Mouse (Mus musculus) mouse embryonic stem cell (cell line): Measurements from ENCODE around the gene Coch.
"Not testable (repeated sequence)": the region's sequence is repeated elsewhere in the genome, so short reads cannot be mapped to it uniquely, and the experiment has no call there.

ENCODE experiments used
- in situ Hi-C, 2 experiments: fragments of 300-500 bp; cut with MboI; formaldehyde crosslinking; loops; 1 replicate in 1 of 2; 3 replicates in 1 of 2; pipeline ENCODE4 v1.14.3; 2019 to 2020; ENCODE audit warnings: low sequenced_read_pairs in 2 of 2, low pct_unique_long_range_greater_than_20kb in 1 of 2, mixed read lengths in 1 of 2; ENCODE audit not compliant: unreplicated experiment in 1 of 2

Gene Coch

DNA sequence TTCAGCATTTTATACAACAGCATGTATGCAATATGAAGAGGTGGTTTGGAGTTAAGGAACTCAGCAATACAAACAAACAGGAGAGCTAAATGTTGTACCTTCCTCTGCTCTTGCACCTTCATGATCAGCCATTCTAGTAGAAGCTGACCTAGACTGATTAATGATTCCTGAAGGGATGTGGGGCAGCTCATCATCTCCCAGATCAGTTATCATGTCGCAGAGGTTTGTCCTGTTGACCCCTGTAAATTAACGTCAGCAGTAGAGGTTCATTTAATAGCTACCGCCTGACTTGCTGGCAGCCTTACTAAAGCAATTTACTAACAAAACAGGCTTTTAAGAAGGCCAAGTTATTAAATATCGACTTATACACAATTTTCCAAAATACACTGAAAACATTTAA, 40.3 kb downstream of the Coch start:
- in situ Hi-C loops: no loop called here

- in situ Hi-C loops: no loop called here
Measured at GRCm38 (mm10) chr12:51636260-51636659, 43.1 kb downstream of the Coch start.

DNA sequence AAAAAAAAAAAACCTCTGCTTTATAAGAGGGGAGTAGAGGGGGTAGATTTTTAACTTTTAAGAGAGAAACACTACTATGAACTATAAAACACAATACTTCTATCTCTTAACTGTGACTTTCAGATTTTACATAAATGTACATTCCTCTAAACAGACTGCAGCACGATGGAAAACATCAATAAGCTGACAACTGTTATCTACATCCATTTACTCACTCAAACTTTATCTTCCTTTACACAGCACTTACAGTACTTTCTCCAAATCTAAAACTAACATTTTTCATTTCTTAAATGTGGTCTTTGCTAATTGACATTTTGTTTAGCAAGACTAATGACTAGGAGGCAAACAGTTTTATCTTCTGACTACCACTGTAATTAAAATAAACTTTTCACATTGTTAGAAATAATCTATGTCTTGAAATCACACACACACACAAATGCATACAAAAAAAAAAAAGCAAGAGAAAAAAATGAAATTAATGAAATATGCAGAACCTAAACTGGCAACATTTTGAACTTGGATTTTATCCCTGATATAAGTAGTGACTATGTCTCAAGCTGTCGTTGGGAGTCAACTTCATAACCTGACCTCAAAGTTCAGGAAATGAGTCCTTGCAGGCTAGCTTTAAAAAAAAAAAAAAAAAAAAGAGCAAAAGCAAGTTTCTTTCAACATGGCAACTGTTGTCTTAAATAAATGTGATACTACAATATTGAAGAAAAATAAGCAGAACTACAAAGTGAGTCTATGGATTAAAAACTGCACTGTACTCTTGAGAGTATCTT, 43.7 kb downstream of the Coch start:
- in situ Hi-C loops: no loop called here

DNA sequence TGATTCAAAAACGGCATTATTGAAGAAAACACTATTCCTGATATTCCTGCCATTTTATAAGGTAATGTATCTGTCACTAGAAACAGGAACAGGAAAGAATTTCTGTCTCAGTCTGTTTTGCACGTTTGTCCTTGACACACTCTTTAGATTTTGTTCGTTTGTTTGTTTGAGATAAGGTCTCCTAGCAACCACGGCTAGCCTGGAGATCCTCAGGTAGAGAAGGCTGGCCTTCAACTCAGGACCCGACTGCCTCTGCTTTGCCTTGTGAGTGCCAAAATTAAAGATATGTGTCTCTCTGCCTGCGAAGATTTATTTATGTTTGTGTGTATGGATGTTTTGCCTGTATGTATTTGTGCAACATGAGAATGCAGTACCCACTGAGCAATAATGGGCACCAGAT, 48.7 kb downstream of the Coch start:
- in situ Hi-C loops: no loop called here

DNA sequence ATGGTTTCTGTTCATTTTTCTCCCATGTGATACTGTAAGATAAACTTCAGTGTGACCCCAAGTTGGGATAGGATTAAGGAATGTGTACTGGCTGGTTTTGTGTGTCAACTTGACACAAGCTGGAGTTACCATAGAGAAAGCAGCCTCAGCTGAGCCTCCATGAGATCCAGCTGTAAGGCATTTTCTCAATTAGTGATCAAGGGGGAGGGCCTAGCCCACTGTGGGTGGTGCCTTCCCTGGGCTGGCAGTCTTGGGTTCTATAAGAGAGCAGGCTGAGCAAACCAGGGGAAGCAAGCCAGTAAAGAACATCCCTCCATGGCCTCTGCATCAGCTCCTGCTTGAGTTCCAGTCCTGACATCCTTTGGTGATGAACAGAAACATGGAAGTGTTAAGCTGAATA, 56.3 kb downstream of the Coch start:
- in situ Hi-C loops: not testable (repeated sequence)
